Mouse (Mus musculus): ENCODE measurements around the gene Slc25a15. TPM values are rescaled to one million over a fixed set of nuclear protein-coding genes. Genes with fewer than 3 reads are reported as not detected.

The Slc25a15 gene
- polyA plus RNA-seq, 1 experiment = 0.08 TPM

GRCm38 (mm10) chr8:22359882-22360281, 38.5 kb downstream of the Slc25a15 start:
- H3K4me1 ChIP-seq (ENCODE audit: control insufficient read depth) = no peaks in the 10 kb centered on the region
- no peaks in the 10 kb centered on the region for H3K27me3 ChIP-seq (ENCODE audit: control insufficient read depth)
- H3K4me3 ChIP-seq (replicated peaks) = no peak overlapping the region
- H3K9me3 ChIP-seq (ENCODE audit: control insufficient read depth, low read length) = no peaks in the 10 kb centered on the region
- TF ChIP-seq GATA1 (IDR thresholded peaks at IDR 0.05; ENCODE audit: low read length) (no peak), TAL1 (IDR thresholded peaks at IDR 0.05; ENCODE audit: low read length) (no peak)
- no peaks in the 10 kb centered on the region for H3K36me3 ChIP-seq (ENCODE audit: control insufficient read depth)

- TF ChIP-seq TAL1 (IDR thresholded peaks at IDR 0.05; ENCODE audit: low read length) = no peak
- no peak for TF ChIP-seq GATA1 (IDR thresholded peaks at IDR 0.05; ENCODE audit: low read length)
Measured at GRCm38 (mm10) chr8:22359359-22359758, 39.0 kb downstream of the Slc25a15 start.

GRCm38 (mm10) chr8:22335426-22335825, 63.0 kb downstream of the Slc25a15 start:
- Histone ChIP-seq H3K9me3 (ENCODE audit: control insufficient read depth, low read length) (no peaks in the 10 kb centered on the region), H3K36me3 (ENCODE audit: control insufficient read depth) (no peaks in the 10 kb centered on the region), H3K4me1 (ENCODE audit: control insufficient read depth) (no peaks in the 10 kb centered on the region), H3K27me3 (ENCODE audit: control insufficient read depth) (no peaks in the 10 kb centered on the region), H3K4me3 (replicated peaks) (no peak overlapping the region)
- TF ChIP-seq GATA1 (IDR thresholded peaks at IDR 0.05; ENCODE audit: low read length) (no peak), TAL1 (IDR thresholded peaks at IDR 0.05; ENCODE audit: low read length) (no peak)

More at GRCm38 (mm10) chr8:22359359-22359758, 39.0 kb downstream of the Slc25a15 start:
- H3K9me3 ChIP-seq (ENCODE audit: control insufficient read depth, low read length) = no peaks in the 10 kb centered on the region
- no peak overlapping the region for H3K4me3 ChIP-seq (replicated peaks)
- H3K36me3 ChIP-seq (ENCODE audit: control insufficient read depth) = no peaks in the 10 kb centered on the region
- no peaks in the 10 kb centered on the region for H3K4me1 ChIP-seq (ENCODE audit: control insufficient read depth)
- H3K27me3 ChIP-seq (ENCODE audit: control insufficient read depth) = no peaks in the 10 kb centered on the region

Other genes starting within 250 kb of the Slc25a15 start
- gene Nek3, start 232.2 kb downstream of the Slc25a15 start, polyA plus RNA-seq (2012) = 0.05 and 0.11 TPM in 2 replicates
- gene Ckap2, start 212.8 kb downstream of the Slc25a15 start, polyA plus RNA-seq (2012) = 1.2 and 1.4 TPM in 2 replicates
- 0.13 and 0.15 TPM in 2 replicates for gene Vps36, start 205.8 kb downstream of the Slc25a15 start, polyA plus RNA-seq (2012)
- gene Thsd1, start 171.3 kb downstream of the Slc25a15 start, polyA plus RNA-seq (2012) = not detected in 2 replicates
- gene Tpte, start 115.2 kb downstream of the Slc25a15 start, polyA plus RNA-seq (2012) = not detected in 2 replicates
- gene Mrps31, start 12.8 kb upstream of the Slc25a15 start, polyA plus RNA-seq (2012) = 0.10 and 0.11 TPM in 2 replicates